Mouse (Mus musculus) neural tube, embryonic 14.5 days (tissue): ENCODE measurements around the gene Myo15. TPM values are rescaled to one million over a fixed set of nuclear protein-coding genes. Genes with fewer than 3 reads are reported as not detected.
"Not testable (repeated sequence)": the region's sequence is repeated elsewhere in the genome, so short reads cannot be mapped to it uniquely, and the experiment has no call there.

ENCODE experiments used
- ATAC-seq: fragments of 200-750 bp; cut with Nextera tagmentation; 2 replicates; pipeline ENCODE4 v1.8.0; 2017; ENCODE audit warnings: low read depth, mild to moderate bottlenecking, moderate TSS enrichment, moderate library complexity
- H3K27ac ChIP-seq: fragments of 300-500 bp; sonication (generic); 2 replicates; pipeline ENCODE4 v1.5.1; 2014; ENCODE audit warnings: low read depth, mild to moderate bottlenecking, control low read depth, low read length, moderate library complexity, mixed read lengths
- H3K27me3 ChIP-seq: fragments of 300-500 bp; sonication (generic); 2 replicates; pipeline ENCODE4 v1.6.1; 2014; ENCODE audit warnings: low read length; ENCODE audit not compliant: control insufficient read depth, insufficient read depth
- H3K36me3 ChIP-seq: fragments of 300-500 bp; sonication (generic); 2 replicates; pipeline ENCODE4 v1.6.1; 2014; ENCODE audit warnings: low read length, mixed read lengths; ENCODE audit not compliant: control insufficient read depth, insufficient read depth
- H3K4me1 ChIP-seq: fragments of 300-500 bp; sonication (generic); 2 replicates; pipeline ENCODE4 v1.6.1; 2014; ENCODE audit warnings: low read length; ENCODE audit not compliant: control insufficient read depth, insufficient read depth
- H3K4me2 ChIP-seq: fragments of 300-500 bp; sonication (generic); 2 replicates; pipeline ENCODE4 v1.6.1; 2014; ENCODE audit warnings: mild to moderate bottlenecking, low read depth, low read length, control low read depth
- H3K4me3 ChIP-seq: fragments of 300-500 bp; sonication (generic); 2 replicates; pipeline ENCODE4 v1.5.1; 2014; ENCODE audit warnings: low read depth, low read length, control low read depth, mixed read lengths
- H3K9ac ChIP-seq: fragments of 300-500 bp; sonication (generic); replicated peaks from 2 replicates; pipeline ENCODE4 v1.6.1; 2014; ENCODE audit warnings: low read depth, mild to moderate bottlenecking, control low read depth, low read length, mixed read lengths
- H3K9me3 ChIP-seq: fragments of 300-500 bp; sonication (generic); 2 replicates; pipeline ENCODE4 v1.6.1; 2016; ENCODE audit warnings: low read length; ENCODE audit not compliant: control insufficient read depth
- WGBS: fragments of 180-500 bp; shearing (Covaris S2); extraction: QIAGEN DNeasy Blood & Tissue Kit; methylation state at CpG from one replicate; pipeline ENCODE4 v1.1.7; 2014; 5-methylcytosine and 5-hydroxymethylcytosine counted together
- polyA plus RNA-seq: library from polyadenylated mRNA; unstranded; fragments of >200 nt; fragmentation: Nextera tagmentation; extraction: Ambion mirVana; gene quantifications from 2 replicates; pipeline ENCODE4 v1.2.1, GENCODE M21; 2014

Gene Myo15
- 0.19 and 0.36 TPM in 2 replicates for polyA plus RNA-seq

DNA sequence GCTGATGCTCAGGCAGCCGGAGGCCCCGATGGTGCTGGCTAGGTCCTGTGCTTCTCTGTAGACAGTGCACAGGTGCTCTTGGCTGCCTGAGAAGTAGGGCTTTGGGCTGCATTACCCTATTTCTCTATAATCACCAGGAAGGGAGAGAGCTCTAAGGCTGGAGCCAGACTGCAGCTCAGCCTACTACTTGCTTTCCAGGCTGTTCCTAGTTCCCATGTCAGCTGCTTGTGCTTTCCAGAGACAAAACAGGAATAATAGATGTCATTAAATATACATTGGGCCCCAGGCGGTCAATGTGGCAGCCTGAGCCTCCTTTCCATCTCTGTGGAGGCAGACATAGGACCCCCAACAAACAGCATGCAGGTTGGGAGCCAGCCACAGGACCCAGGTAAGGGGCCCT, at the start of gene Myo15:
Gene Myo15 (plus strand): TSS at position 301 of the 400 bp plus-strand sequence.
- WGBS, result 85% methylated on average over 3 of the region's 3 CpGs
- Histone ChIP-seq H3K4me3 (no peak within 1 kb of the TSS), H3K4me2 (no peak within 1 kb of the TSS), H3K36me3 (peaks cover 39% of the 10 kb centered on the region), H3K27me3 (no peaks in the 10 kb centered on the region), H3K4me1 (no peaks in the 10 kb centered on the region), H3K27ac (no peak within 1 kb of the TSS), H3K9me3 (no peaks in the 10 kb centered on the region), H3K9ac (no peak within 1 kb of the TSS)
- no peak for ATAC-seq

DNA sequence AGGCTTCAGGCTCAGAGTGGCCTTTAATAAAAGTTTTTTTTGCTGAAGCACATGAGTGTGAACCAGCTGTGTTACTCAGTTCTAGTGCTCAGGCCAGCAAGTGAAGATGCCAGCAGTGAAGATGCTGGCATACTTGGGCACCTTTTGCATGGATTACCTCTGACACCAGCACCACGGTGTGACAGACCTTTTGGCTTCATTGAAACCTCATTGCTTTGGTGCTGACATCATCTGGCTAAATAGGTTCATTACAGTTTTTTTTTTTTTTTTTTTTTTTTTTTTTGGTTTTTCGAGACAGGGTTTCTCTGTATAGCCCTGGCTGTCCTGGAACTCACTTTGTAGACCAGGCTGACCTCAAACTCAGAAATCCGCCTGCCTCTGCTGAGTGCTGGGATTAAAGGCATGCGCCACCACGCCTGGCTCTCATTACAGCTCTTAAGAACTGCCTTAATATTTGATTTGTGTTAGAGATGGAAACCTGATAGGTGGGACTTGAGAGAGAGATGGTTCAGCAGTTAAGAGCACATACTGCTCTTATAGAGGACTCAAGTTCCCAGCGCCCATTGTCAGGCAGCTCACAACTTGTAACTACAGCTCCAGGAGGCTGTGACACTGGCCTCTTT, 47.0 kb upstream of the Myo15 start:
- 70% methylated on average over 5 of the region's 6 CpGs for WGBS
- Histone ChIP-seq H3K9me3 (no peaks in the 10 kb centered on the region), H3K4me1 (peaks cover 11% of the 10 kb centered on the region), H3K4me3 (no peak overlapping the region), H3K4me2 (no peak overlapping the region), H3K27ac (no peak overlapping the region), H3K27me3 (no peaks in the 10 kb centered on the region), H3K9ac (no peak overlapping the region), H3K36me3 (peaks cover 5% of the 10 kb centered on the region; the same call in 1 of the 2 replicates)
- no peak for ATAC-seq

DNA sequence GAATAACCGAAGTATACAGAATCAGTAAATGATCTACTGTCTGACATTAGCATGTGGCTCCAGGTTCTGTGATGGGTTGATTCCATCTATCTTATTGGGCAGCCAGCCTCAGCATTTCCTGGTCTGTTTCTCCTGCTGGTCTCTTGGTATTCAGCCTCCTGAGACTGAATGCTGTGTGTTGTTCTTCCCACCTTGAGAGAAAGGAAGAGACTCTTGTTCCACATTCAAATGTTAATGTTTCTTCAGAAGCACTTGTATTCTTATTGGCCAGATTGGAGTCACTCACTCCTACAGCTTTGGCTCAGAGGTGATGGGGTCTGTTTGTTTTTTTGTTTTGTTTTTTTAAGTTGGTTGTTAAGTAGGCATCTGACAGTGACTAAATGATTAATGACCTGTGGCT, 46.1 kb upstream of the Myo15 start:
- Histone ChIP-seq H3K9me3 (no peaks in the 10 kb centered on the region), H3K4me2 (no peak overlapping the region), H3K4me1 (peaks cover 11% of the 10 kb centered on the region), H3K36me3 (peaks cover 10% of the 10 kb centered on the region; the same call in 1 of the 2 replicates), H3K27me3 (no peaks in the 10 kb centered on the region), H3K9ac (no peak overlapping the region), H3K27ac (no peak overlapping the region), H3K4me3 (no peak overlapping the region)
- 38% methylated on average over 1 of the region's 1 CpGs for WGBS
- ATAC-seq, result no peak

DNA sequence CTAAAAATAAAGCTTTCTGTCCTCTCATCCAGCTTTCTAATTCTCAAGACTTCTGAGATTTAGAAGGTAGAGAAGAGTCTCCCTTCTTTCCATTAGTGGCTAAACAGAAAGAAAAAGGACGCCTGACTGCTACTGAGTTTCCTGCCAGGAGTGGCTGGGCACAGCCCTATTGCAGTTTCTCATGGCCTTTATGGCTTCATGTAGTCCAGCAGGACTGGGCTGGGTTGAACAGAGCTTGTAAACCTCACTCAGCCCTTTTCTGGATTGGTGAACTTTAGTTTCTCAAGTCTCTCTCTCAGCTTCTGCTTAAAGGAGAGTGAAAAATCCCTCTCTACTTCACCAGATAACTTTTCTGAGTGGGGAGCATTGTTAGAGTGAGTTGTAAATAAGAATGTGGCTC, 42.7 kb upstream of the Myo15 start:
- ATAC-seq, result no peak
- H3K9me3 ChIP-seq, result no peaks in the 10 kb centered on the region
- no peak overlapping the region for H3K27ac ChIP-seq
- H3K36me3 ChIP-seq, result peaks cover 10% of the 10 kb centered on the region; the same call in 1 of the 2 replicates
- no peak overlapping the region for H3K4me3 ChIP-seq
- H3K4me2 ChIP-seq, result no peak overlapping the region
- WGBS, result 90% methylated on average over 1 of the region's 1 CpGs
- H3K4me1 ChIP-seq, result no peaks in the 10 kb centered on the region
- H3K27me3 ChIP-seq, result no peaks in the 10 kb centered on the region
- no peak overlapping the region for H3K9ac ChIP-seq

DNA sequence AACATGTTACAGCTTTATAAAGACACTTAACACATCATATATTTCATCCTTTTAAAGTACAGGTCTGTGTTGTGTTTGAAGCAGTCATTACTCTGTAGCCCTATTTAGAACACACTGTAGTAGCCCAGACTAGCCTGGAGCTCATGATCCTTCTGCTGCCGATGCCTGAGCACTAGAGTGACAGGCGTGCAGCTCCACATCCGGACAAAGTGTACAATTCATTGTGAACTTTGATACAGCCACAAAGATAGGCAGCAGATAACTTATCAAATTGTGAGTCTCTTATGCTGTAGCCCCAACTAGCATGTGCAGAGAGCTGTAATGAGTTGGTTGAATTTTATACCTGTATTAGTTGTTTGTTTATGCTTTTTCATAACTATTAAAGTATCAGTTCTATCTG, 41.5 kb upstream of the Myo15 start:
- Histone ChIP-seq H3K4me1 (no peaks in the 10 kb centered on the region), H3K9ac (no peak overlapping the region), H3K4me3 (no peak overlapping the region), H3K27me3 (no peaks in the 10 kb centered on the region), H3K9me3 (no peaks in the 10 kb centered on the region), H3K36me3 (peaks cover 18% of the 10 kb centered on the region; the same call in 1 of the 2 replicates), H3K4me2 (no peak overlapping the region), H3K27ac (no peak overlapping the region)
- 93% methylated on average over 3 of the region's 3 CpGs for WGBS
- ATAC-seq, result no peak

DNA sequence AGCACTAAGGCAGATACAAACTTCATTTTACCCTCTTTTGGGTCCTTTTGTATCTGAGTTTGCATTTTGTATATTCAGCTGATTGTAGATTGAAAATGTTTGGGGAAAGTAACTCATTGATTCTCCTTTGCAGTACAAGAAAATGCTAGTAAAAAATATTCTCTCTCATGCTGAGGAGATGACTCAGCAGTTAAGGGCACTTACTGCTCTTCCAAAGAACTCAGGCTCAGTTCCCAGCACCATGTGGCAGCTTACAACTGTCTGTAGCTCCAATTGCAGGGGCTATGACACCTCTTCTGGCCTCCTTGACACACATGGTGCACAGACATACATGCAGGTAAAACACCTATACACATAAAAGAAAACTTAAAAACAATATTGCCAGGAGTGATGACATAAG, 35.6 kb upstream of the Myo15 start:
- no peak for ATAC-seq
- Histone ChIP-seq H3K9ac (no peak overlapping the region), H3K4me1 (no peaks in the 10 kb centered on the region), H3K4me3 (no peak overlapping the region), H3K4me2 (no peak overlapping the region), H3K27ac (no peak overlapping the region), H3K9me3 (no peaks in the 10 kb centered on the region), H3K27me3 (no peaks in the 10 kb centered on the region), H3K36me3 (peaks cover 22% of the 10 kb centered on the region)

DNA sequence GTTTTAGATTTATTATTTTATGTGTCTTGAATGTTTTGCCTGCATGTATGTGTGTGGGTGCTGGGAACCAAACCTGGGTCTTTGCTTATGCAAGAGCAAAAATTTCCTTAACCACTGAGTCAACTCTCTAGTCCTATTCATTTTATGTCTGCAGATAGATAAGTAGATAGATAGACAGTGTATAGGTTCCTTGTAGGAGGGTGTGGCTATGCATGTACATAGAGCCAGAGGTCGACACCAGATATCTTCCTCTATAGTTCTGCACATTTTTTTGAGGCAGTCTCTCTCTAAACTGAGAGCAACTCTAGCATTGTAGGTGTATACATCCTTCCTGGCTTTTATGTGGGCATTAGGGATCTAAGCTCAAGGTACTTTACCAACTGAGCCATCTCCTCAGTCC, 34.0 kb upstream of the Myo15 start:
- 97% methylated on average over 1 of the region's 1 CpGs for WGBS
- no peak for ATAC-seq
- H3K36me3 ChIP-seq, result peaks cover 26% of the 10 kb centered on the region

DNA sequence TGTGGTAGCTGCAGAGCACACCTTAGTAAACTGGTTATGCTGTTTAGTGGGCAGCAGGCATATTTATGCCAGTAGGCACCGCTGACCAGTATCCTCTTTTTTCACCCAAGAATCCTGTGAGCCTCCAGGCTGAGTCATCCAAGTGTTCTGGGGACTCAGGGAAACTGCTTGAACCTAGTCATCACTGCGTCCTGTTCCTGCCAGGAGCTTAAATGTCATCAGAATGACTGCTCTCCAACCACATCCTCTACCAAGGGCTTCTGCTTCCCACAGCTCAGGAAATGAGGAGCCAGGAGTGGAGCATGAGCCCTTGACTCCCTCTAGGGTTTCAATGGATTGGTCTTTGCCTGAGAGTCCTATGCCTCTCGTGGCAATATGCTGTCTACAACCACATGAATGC, 32.5 kb upstream of the Myo15 start:
- Histone ChIP-seq H3K27me3 (no peaks in the 10 kb centered on the region), H3K4me3 (no peak overlapping the region), H3K27ac (no peak overlapping the region), H3K36me3 (peaks cover 34% of the 10 kb centered on the region), H3K9me3 (no peaks in the 10 kb centered on the region), H3K4me1 (no peaks in the 10 kb centered on the region), H3K4me2 (no peak overlapping the region), H3K9ac (no peak overlapping the region)
- WGBS, result 96% methylated on average over 3 of the region's 3 CpGs
- no peak for ATAC-seq

More for the DNA sequence above, 34.0 kb upstream of the Myo15 start:
- H3K9me3 ChIP-seq, result no peaks in the 10 kb centered on the region
- H3K4me1 ChIP-seq, result no peaks in the 10 kb centered on the region
- no peak overlapping the region for H3K4me2 ChIP-seq
- no peak overlapping the region for H3K4me3 ChIP-seq
- H3K27ac ChIP-seq, result no peak overlapping the region
- H3K9ac ChIP-seq, result no peak overlapping the region
- no peaks in the 10 kb centered on the region for H3K27me3 ChIP-seq

DNA sequence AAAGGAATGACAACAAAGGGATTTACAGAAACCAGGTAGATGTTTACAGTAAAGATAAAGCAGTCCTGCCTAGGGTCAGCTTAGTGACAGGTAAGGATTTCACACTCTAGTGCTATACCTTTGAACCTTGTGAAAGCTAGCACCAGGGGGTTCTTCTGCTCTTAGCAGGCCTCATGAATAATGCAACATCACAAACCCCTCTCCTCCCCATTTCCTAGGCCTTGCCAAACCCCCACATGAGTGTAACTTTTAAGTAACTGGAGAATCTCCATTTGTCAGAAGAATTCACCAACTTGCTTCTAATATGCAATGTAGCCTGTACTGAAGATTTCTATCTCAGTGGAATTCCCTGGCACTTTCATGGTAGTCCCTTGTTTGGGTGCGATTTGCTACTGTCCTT, 29.5 kb upstream of the Myo15 start:
- ATAC-seq, result not testable (repeated sequence)
- H3K36me3 ChIP-seq, result peaks cover 43% of the 10 kb centered on the region

More for the DNA sequence above, 29.5 kb upstream of the Myo15 start:
- H3K9ac ChIP-seq, H3K4me1 ChIP-seq, H3K4me3 ChIP-seq, H3K27me3 ChIP-seq, H3K4me2 ChIP-seq, H3K27ac ChIP-seq, H3K9me3 ChIP-seq: not testable (repeated sequence)
- 21% methylated on average over 1 of the region's 1 CpGs for WGBS
